Mouse (Mus musculus): Measurements from ENCODE around the gene Sbpl.
A peak's percentile ranks its signal among the peaks of the same experiment; 100 is the strongest.
"Not testable (repeated sequence)": the region's sequence is repeated elsewhere in the genome, so short reads cannot be mapped to it uniquely, and the experiment has no call there.

Sbpl gene

GRCm38 (mm10) chr17:23961573-23962122 lies 6.6 kb upstream of the Sbpl start:
- DNase-seq (ENCODE audit: low spot score in 2 of 2), result no peak

- peak; percentile 73 to 81 for DNase-seq (ENCODE audit: low spot score in 2 of 2)
These were observed 5.1 kb upstream of the Sbpl start for GRCm38 (mm10) chr17:23960084-23960738.

GRCm38 (mm10) chr17:23950828-23951227 lies 4.2 kb downstream of the Sbpl start:
- not testable (repeated sequence) for DNase-seq (ENCODE audit: low spot score in 2 of 2)

DNA sequence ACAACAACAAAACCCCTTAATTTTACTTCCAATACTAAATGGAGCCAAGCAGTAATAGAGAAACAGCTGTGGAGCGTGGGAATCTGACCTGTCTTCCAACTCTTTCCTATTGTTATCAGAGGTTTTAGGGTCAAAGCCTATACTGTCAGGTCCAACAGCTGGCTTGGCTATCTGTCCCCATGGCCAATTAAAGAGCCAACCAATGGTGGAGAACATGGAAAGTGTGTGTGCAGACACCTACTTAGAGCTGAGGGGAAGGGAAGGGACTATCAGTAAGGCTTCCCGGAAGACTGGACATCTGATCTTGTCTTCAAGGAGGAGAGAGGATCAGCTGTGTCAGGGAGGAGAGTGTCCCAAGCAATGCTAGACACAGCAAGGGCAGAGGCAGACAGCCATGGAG lies 6.0 kb downstream of the Sbpl start:
- no peak for DNase-seq (ENCODE audit: low spot score in 2 of 2)

DNA sequence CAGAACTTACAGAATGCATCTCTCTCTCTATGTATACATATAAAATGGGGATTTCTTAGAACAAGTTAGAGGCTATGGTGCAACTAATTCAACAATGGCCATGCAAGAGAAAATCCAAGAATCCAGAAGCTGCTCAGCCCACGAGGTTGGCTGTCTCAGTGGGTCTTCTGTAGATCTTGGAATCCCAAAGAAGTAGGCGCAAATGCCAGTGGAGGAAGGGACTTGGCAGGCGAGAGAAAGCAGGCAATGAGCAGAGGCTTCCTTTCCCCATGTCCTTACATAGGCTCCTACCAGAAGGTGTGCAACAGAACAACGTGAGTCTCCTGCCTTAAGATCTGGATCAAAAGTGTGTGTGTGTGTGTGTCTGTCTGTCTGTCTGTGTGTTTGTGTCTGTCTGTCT lies 7.6 kb downstream of the Sbpl start:
- DNase-seq (ENCODE audit: low spot score in 2 of 2), result not testable (repeated sequence)

- no peak for DNase-seq (ENCODE audit: low spot score in 2 of 2)
These were observed 13.7 kb downstream of the Sbpl start, which contains the start of gene Sbp for GRCm38 (mm10) chr17:23941372-23941771. TSS of gene Sbp (plus strand) at chr17:23941672.

DNA sequence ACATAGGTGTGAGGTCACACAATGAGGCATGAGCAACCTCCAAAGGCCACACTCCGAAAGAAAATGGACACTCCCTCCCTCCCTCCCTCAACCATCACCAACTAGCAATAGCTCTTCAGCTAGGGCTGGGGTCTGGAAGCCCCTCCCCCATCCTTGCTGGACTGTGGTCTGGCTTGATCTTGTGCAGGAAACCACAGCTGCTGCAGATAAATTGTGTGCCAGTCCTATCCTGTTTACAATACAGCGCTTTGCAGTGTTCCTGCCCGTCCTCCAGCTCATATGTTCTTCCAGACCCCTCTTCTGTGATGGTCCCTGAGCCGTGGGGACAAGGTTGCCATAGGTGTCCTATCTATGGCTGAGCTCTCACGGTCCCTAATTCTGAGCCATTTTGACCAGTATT lies 23.9 kb downstream of the Sbpl start:
- no peak for DNase-seq (ENCODE audit: low spot score in 2 of 2)

- peak; percentile 68 to 72 for DNase-seq (ENCODE audit: low spot score in 2 of 2)
These were observed 30.0 kb downstream of the Sbpl start for GRCm38 (mm10) chr17:23925090-23925493.

- peak; percentile 92 for DNase-seq (ENCODE audit: low spot score in 2 of 2)
These were observed 30.5 kb downstream of the Sbpl start for GRCm38 (mm10) chr17:23924531-23925007.

DNA sequence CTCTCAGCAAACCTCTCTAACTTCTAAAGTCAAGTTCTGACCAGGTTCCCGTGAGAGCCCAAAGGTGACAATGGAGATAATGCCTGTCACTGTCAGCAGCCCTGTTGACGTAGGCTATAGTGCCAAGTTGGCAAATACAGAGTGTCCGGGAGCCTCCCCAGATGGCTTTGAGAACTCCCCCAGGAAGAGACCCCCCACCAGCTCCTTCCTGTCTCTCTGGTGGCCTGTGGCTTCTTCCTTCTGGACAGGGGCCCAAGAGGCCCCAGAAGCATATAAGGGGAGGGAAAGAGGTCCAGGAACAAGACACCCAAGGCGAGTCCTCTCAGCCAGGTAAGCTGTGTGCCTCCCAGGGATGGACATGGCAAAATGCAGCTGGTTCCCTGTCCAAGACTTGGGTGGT lies 37.9 kb downstream of the Sbpl start, which contains the start of gene Dcpp3:
Gene Dcpp3, plus strand, starts transcription at position 301 of the 400 bp plus-strand sequence.
- not testable (repeated sequence) for DNase-seq (ENCODE audit: low spot score in 2 of 2)
